Mouse (Mus musculus) embryonic facial prominence, embryonic 11.5 days (tissue): ENCODE measurements around the gene 4930558K02Rik. TPM values are rescaled to one million over a fixed set of nuclear protein-coding genes. Genes with fewer than 3 reads are reported as not detected.

ENCODE experiments used
- ATAC-seq: fragments of 200-750 bp; cut with Nextera tagmentation; replicated peaks from 2 replicates; pipeline ENCODE4 v1.8.0; 2017; ENCODE audit warnings: low read depth; ENCODE audit not compliant: insufficient number of reproducible peaks, low FRiP score, low TSS enrichment
- DNase-seq: peaks from one replicate; pipeline ENCODE4 v3.0.0-alpha.2; 2015; ENCODE audit warnings: low spot score
- H3K27ac ChIP-seq: fragments of 300-500 bp; sonication (generic); replicated peaks from 2 replicates; pipeline ENCODE4 v1.5.1; 2014; ENCODE audit warnings: mild to moderate bottlenecking, low read depth, low read length, control low read depth
- H3K27me3 ChIP-seq: fragments of 300-500 bp; sonication (generic); 2 replicates; pipeline ENCODE4 v1.6.1; 2014; ENCODE audit warnings: mild to moderate bottlenecking, low read length, moderate library complexity, mixed read lengths; ENCODE audit not compliant: control insufficient read depth, insufficient read depth
- H3K36me3 ChIP-seq: fragments of 300-500 bp; sonication (generic); replicated peaks from 2 replicates; pipeline ENCODE4 v1.6.1; 2014; ENCODE audit warnings: low read depth, mild to moderate bottlenecking, low read length, moderate library complexity, mixed read lengths; ENCODE audit not compliant: control insufficient read depth, insufficient read depth
- H3K4me1 ChIP-seq: fragments of 300-500 bp; sonication (generic); 2 replicates; pipeline ENCODE4 v1.6.1; 2014; ENCODE audit warnings: low read length, mixed read lengths; ENCODE audit not compliant: control insufficient read depth, insufficient read depth
- H3K4me2 ChIP-seq: fragments of 300-500 bp; sonication (generic); 2 replicates; pipeline ENCODE4 v1.6.1; 2014; ENCODE audit warnings: low read depth, mild to moderate bottlenecking, control low read depth, low read length, moderate library complexity
- H3K4me3 ChIP-seq: fragments of 300-500 bp; sonication (generic); 2 replicates; pipeline ENCODE4 v1.5.1; 2014; ENCODE audit warnings: low read depth, low read length, control low read depth
- H3K9ac ChIP-seq: fragments of 300-500 bp; sonication (generic); replicated peaks from 2 replicates; pipeline ENCODE4 v1.6.1; 2014; ENCODE audit warnings: mild to moderate bottlenecking, control low read depth, low read length
- H3K9me3 ChIP-seq: fragments of 300-500 bp; sonication (generic); replicated peaks from 2 replicates; pipeline ENCODE4 v1.6.1; 2016; ENCODE audit warnings: mild to moderate bottlenecking, low read length, inconsistent platforms, mixed read lengths; ENCODE audit not compliant: control insufficient read depth
- WGBS: fragments of 180-500 bp; shearing (Covaris S2); extraction: QIAGEN DNeasy Blood & Tissue Kit; methylation state at CpG from one replicate; pipeline ENCODE4 v1.1.7; 2014; 5-methylcytosine and 5-hydroxymethylcytosine counted together
- polyA plus RNA-seq: library from polyadenylated mRNA; unstranded; fragments of >200 nt; fragmentation: Nextera tagmentation; extraction: Ambion mirVana; gene quantifications from 2 replicates; pipeline ENCODE4 v1.2.1, GENCODE M21; 2014

4930558K02Rik gene
- polyA plus RNA-seq, 1 experiment from 2014 or later: not detected

DNA sequence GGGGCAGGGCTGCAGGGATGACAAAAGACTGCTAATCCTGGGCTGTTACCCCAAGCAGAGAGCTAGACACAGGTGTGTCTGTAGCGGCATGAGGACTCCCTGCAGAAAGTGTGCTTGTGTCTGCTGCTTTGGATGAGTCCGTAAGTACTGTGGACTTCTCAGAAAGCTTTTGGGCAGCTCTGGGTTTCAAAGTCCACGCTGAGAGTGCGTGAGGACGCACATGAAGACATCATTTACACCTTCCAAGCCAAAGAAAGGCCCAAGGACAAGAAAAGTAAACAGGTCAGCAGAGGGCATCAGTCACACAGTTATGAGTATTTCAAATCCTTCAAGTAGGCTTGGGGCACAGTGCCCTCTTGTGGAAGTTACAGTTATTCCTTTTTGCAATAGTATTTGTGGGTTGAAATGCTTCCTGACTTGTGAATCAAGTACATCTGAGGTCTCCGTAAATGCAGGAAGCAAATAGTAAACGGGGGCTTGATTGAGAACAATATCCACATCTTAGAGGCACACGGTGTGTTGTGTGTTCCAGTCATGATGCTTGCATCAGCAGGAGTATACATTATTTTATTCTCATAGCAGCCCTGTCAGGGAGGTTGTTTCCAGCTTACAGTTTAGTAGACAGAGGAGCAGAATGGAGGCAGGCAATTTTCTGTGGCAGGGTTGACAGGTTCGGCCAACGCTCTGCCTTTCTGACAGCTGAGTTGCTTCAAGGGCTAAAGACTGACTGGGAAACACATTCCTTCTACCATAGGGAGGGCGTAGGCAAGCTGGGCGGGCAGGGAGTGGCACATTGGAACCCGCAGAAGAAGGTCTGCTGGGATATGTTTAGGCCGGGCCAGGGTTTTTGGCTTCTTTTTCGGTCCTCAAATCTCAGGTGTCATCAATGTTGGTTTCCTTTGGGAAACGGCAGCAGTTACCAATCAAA lies 2.9 kb downstream of the 4930558K02Rik start:
- Histone ChIP-seq H3K27ac (no peak overlapping the region), H3K9ac (no peak overlapping the region)
- ATAC-seq: no peak; the same call in 1 of the 2 replicates

GRCm38 (mm10) chr1:161972233-161972632 lies 7.2 kb downstream of the 4930558K02Rik start:
- Histone ChIP-seq H3K4me1 (peaks cover 2% of the 10 kb centered on the region; the same call in 1 of the 2 replicates), H3K9me3 (no peaks in the 10 kb centered on the region), H3K4me2 (no peak overlapping the region), H3K27ac (no peak overlapping the region), H3K36me3 (no peaks in the 10 kb centered on the region), H3K9ac (no peak overlapping the region), H3K4me3 (no peak overlapping the region), H3K27me3 (no peaks in the 10 kb centered on the region)
- DNase-seq: no peak
- 88% methylated on average over 8 of the region's 8 CpGs for WGBS
- no peak for ATAC-seq

More for the DNA sequence above, 2.9 kb downstream of the 4930558K02Rik start:
- Histone ChIP-seq H3K27me3 (no peaks in the 10 kb centered on the region), H3K36me3 (no peaks in the 10 kb centered on the region), H3K4me2 (no peak overlapping the region), H3K4me3 (no peak overlapping the region), H3K9me3 (no peaks in the 10 kb centered on the region), H3K4me1 (peaks cover 3% of the 10 kb centered on the region; the same call in 1 of the 2 replicates)
- DNase-seq: peak; percentile 94
- WGBS: 45% methylated on average over 16 of the region's 16 CpGs

- H3K9ac ChIP-seq: no peak overlapping the region
- no peaks in the 10 kb centered on the region for H3K27me3 ChIP-seq
- DNase-seq (no peak), ATAC-seq (no peak)
- H3K36me3 ChIP-seq: no peaks in the 10 kb centered on the region
- 99% methylated on average over 9 of the region's 9 CpGs for WGBS
- H3K4me3 ChIP-seq: no peak overlapping the region
- no peak overlapping the region for H3K27ac ChIP-seq
- H3K4me2 ChIP-seq: no peak overlapping the region
- no peaks in the 10 kb centered on the region for H3K4me1 ChIP-seq
- no peaks in the 10 kb centered on the region for H3K9me3 ChIP-seq
Measured at GRCm38 (mm10) chr1:161970874-161971273, 8.6 kb downstream of the 4930558K02Rik start.

GRCm38 (mm10) chr1:161968589-161969407 lies 10.6 kb downstream of the 4930558K02Rik start, which contains the start of gene Pigc:
Gene Pigc, plus strand, starts transcription at chr1:161969186.
- Histone ChIP-seq H3K27me3 (no peaks in the 10 kb centered on the region), H3K9me3 (no peaks in the 10 kb centered on the region), H3K4me3 (peak within 1 kb of the TSS; percentile 55), H3K36me3 (no peaks in the 10 kb centered on the region), H3K27ac (peak within 1 kb of the TSS; percentile 16; the same call in 1 of the 2 replicates), H3K9ac (peak within 1 kb of the TSS; percentile 75), H3K4me2 (peak within 1 kb of the TSS; percentile 25), H3K4me1 (no peaks in the 10 kb centered on the region)
- DNase-seq (peak; percentile 96), ATAC-seq (peak; percentile 97)
- WGBS: 3% methylated on average over 38 of the region's 38 CpGs

DNA sequence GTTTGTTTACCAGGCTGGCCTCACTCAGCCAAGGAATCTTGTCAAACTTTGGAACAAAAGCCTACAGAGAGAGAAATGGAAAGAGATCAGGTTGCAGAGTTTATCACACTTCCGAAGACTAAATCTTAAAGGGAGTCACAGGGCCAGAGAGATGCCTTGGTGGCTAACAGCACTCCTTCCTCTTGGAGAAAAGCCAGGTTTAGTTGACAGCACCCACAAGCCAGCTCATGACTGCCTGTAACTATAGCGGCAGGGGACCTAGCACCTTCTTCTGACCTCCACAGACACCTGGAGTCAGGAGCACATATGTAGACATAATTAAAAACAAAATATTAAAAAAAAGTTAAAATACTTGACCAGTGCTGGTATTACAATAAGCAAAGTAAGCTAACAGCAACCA lies 11.5 kb downstream of the 4930558K02Rik start:
- WGBS: 76% methylated on average over 2 of the region's 2 CpGs
- DNase-seq (no peak), ATAC-seq (no peak)
- no peak overlapping the region for H3K9ac ChIP-seq
- no peaks in the 10 kb centered on the region for H3K9me3 ChIP-seq
- H3K36me3 ChIP-seq: no peaks in the 10 kb centered on the region
- no peak overlapping the region for H3K4me2 ChIP-seq
- no peaks in the 10 kb centered on the region for H3K27me3 ChIP-seq
- H3K4me3 ChIP-seq: no peak overlapping the region
- no peak overlapping the region for H3K27ac ChIP-seq
- H3K4me1 ChIP-seq: no peaks in the 10 kb centered on the region

DNA sequence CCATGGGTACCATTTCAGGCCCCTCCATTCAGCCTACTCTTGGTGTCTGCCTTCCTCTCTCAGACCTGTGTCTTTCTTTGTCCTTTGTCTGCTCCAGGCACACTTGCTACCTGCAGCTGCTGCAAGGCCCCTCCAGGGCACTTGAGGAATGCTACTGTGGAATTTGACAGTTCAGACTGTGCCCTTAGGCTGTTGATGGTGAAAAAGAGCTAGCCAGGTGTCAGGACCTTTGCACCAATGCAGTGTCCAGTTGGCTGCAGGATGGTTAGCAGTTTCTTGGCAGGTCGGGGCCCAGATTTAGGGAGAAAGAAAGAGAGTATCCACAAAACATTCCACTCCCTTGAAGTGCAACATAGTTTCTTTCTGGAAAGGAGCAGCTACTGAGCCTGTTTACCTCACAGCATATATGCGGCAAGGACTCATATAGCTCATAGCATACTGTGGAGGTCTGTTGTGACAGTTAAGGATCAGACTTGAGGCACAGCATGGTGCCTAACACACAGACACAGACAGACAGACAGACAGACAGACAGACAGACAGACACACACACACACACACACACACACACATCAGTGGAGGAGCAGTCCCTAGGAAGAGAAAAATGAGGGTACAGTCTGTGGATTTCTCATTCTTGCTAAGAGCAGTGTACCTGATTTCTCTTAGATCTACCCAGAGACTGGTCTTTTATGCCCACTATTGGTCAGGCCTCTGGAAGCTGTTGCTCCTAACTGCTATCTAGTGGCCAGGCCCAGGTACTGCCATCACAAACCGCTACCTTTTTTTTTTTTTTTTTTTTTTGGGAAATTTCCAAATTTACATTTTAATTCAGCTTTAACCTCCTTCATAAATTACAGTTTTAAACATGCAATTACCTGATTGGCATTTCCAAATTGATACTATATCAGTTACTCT lies 16.7 kb downstream of the 4930558K02Rik start:
- H3K4me3 ChIP-seq: no peak overlapping the region
- H3K4me2 ChIP-seq: no peak overlapping the region
- H3K36me3 ChIP-seq: no peaks in the 10 kb centered on the region
- no peaks in the 10 kb centered on the region for H3K27me3 ChIP-seq
- 55% methylated on average over 3 of the region's 3 CpGs for WGBS
- no peaks in the 10 kb centered on the region for H3K9me3 ChIP-seq
- no peaks in the 10 kb centered on the region for H3K4me1 ChIP-seq
- 0 out of 2 replicates have a peak overlapping the region, but pooled peaks have one; percentile 19 for H3K9ac ChIP-seq
- ATAC-seq (0 out of 2 replicates have a peak, but pooled peaks have one; percentile 50), DNase-seq (peak; percentile 65)
- H3K27ac ChIP-seq: no peak overlapping the region
